Mouse (Mus musculus): Measurements from ENCODE around the gene Colec11. TPM values are rescaled to one million over a fixed set of nuclear protein-coding genes. Genes with fewer than 3 reads are reported as not detected.

The Colec11 gene
- polyA plus RNA-seq, 1 experiment from 2014 or later = 0.78 TPM

DNA sequence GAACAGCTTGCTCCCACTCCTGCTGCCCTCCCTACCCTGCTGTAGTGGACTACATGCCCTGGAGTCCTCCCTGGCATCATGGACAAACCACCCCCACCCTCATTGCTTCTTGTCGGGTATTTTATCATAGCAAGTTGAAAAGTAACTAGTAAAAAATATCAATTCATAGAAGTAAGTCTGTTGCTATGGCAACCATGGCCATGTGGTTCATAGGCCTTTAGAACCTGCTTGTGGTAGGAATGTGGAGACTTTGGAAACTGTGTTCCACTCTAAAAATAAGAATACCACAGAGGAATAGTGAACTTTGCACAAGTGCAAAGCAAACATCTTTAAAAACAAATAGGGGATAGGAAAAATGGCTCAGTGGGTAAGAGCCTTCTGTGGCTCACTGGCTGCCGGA is 50.9 kb downstream of the Colec11 start:
- no peaks in the 10 kb centered on the region for H3K4me1 ChIP-seq (ENCODE audit: control insufficient read depth, insufficient read depth, low read length)
- no peaks in the 10 kb centered on the region for H3K9me3 ChIP-seq (ENCODE audit: control insufficient read depth, low read length)
- DNase-seq (ENCODE audit: low spot score) (no peak), ATAC-seq (ENCODE audit: low read depth) (no peak)
- H3K27ac ChIP-seq (replicated peaks; ENCODE audit: low read depth, low read length) = no peak overlapping the region
- H3K4me2 ChIP-seq (ENCODE audit: low read depth, low read length) = no peak overlapping the region
- H3K4me3 ChIP-seq (ENCODE audit: low read depth, low read length) = no peak overlapping the region
- no peaks in the 10 kb centered on the region for H3K36me3 ChIP-seq (ENCODE audit: control insufficient read depth, insufficient read depth, low read length)
- 81% methylated on average over 2 of the region's 2 CpGs for WGBS
- no peak overlapping the region for H3K9ac ChIP-seq (ENCODE audit: low read depth, low read length)
- H3K27me3 ChIP-seq (replicated peaks; ENCODE audit: control insufficient read depth, insufficient read depth, low read length) = no peaks in the 10 kb centered on the region

DNA sequence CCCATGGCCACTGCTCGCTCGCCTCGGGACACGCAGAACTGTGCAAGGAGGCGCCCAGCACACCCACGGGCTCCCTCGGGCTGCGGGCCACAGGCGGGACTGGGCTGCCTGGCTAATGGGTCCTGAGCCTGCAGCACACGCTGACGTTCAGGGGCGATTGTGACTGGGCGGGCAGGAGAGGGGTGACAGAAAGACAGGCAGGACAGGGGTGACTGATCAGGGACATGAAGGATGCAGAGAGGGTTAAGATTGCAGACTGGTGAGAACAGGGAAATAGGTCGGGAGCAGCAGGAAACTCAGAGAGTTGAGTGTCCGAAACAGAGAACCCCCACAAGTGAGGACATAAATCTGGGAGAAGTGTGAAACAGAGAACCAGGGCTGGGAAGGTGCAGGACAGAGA is 70.9 kb downstream of the Colec11 start, which contains the start of gene Dcdc2c:
Gene Dcdc2c, minus strand, starts transcription at position 101 of the 400 bp plus-strand sequence.
- Histone ChIP-seq H3K36me3 (ENCODE audit: control insufficient read depth, insufficient read depth, low read length) (no peaks in the 10 kb centered on the region), H3K27me3 (replicated peaks; ENCODE audit: control insufficient read depth, insufficient read depth, low read length) (no peaks in the 10 kb centered on the region), H3K9me3 (ENCODE audit: control insufficient read depth, low read length) (no peaks in the 10 kb centered on the region), H3K27ac (replicated peaks; ENCODE audit: low read depth, low read length) (no peak within 1 kb of the TSS), H3K4me2 (ENCODE audit: low read depth, low read length) (no peak within 1 kb of the TSS), H3K4me3 (ENCODE audit: low read depth, low read length) (no peak within 1 kb of the TSS), H3K9ac (ENCODE audit: low read depth, low read length) (no peak within 1 kb of the TSS), H3K4me1 (ENCODE audit: control insufficient read depth, insufficient read depth, low read length) (peaks cover 5% of the 10 kb centered on the region; the same call in 1 of the 2 replicates)
- DNase-seq (ENCODE audit: low spot score) (no peak), ATAC-seq (ENCODE audit: low read depth) (no peak)
- 78% methylated on average over 15 of the region's 15 CpGs for WGBS

DNA sequence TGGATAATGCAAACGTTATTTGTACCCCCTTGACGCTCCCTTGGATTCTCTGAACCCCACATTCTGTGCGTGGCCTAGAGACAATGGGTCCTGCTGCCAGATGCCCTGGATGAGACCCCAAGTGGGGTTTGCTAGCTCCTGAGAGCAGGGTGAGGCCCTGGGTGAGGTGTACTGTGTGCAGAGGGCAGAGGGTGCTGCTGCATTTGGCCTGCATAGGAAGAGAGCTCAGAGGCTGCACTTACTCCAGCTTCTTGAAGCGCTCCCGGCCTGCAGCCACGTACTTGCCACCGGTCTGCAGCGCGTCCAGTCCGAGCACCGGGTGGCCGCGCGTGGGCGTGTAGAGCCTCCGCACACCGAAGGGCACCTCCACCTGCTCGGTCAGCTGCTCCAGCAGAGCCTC is 71.4 kb downstream of the Colec11 start:
- WGBS = 82% methylated on average over 11 of the region's 18 CpGs
- Histone ChIP-seq H3K9me3 (ENCODE audit: control insufficient read depth, low read length) (no peaks in the 10 kb centered on the region), H3K36me3 (ENCODE audit: control insufficient read depth, insufficient read depth, low read length) (no peaks in the 10 kb centered on the region), H3K9ac (ENCODE audit: low read depth, low read length) (no peak overlapping the region), H3K27ac (replicated peaks; ENCODE audit: low read depth, low read length) (no peak overlapping the region), H3K4me2 (ENCODE audit: low read depth, low read length) (no peak overlapping the region), H3K4me3 (ENCODE audit: low read depth, low read length) (no peak overlapping the region), H3K27me3 (replicated peaks; ENCODE audit: control insufficient read depth, insufficient read depth, low read length) (no peaks in the 10 kb centered on the region), H3K4me1 (ENCODE audit: control insufficient read depth, insufficient read depth, low read length) (peaks cover 5% of the 10 kb centered on the region; the same call in 1 of the 2 replicates)
- DNase-seq (ENCODE audit: low spot score) = no peak
- ATAC-seq (ENCODE audit: low read depth) = no peak

DNA sequence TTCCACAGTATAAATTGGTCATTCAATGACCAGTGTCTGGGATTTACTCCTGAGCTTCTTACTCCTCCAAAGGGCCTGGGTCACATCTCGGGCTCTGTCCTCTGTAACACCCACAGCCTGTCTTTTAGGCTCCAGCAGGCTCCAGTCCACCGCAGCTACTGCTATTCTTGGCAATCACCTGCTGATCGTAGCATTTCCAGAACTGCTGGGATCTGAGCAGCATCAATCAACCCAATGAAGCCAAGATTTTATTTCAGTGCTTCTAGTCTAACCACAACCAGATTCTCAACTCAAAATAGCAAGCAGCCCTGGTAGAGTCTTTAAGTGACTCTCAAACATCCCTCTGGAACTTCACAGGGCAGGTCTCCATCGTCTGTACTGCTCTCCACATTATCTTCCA is 74.3 kb downstream of the Colec11 start:
- WGBS = 41% methylated on average over 4 of the region's 4 CpGs
- Histone ChIP-seq H3K9ac (ENCODE audit: low read depth, low read length) (no peak overlapping the region), H3K27ac (replicated peaks; ENCODE audit: low read depth, low read length) (no peak overlapping the region)

More for the DNA sequence above, 74.3 kb downstream of the Colec11 start:
- no peaks in the 10 kb centered on the region for H3K27me3 ChIP-seq (replicated peaks; ENCODE audit: control insufficient read depth, insufficient read depth, low read length)
- H3K4me3 ChIP-seq (ENCODE audit: low read depth, low read length) = no peak overlapping the region
- no peak for ATAC-seq (ENCODE audit: low read depth)
- no peak overlapping the region for H3K4me2 ChIP-seq (ENCODE audit: low read depth, low read length)
- no peaks in the 10 kb centered on the region for H3K9me3 ChIP-seq (ENCODE audit: control insufficient read depth, low read length)
- no peaks in the 10 kb centered on the region for H3K36me3 ChIP-seq (ENCODE audit: control insufficient read depth, insufficient read depth, low read length)
- DNase-seq (ENCODE audit: low spot score) = peak; percentile 29
- H3K4me1 ChIP-seq (ENCODE audit: control insufficient read depth, insufficient read depth, low read length) = peaks cover 5% of the 10 kb centered on the region; the same call in 1 of the 2 replicates

Other genes starting within 250 kb of the Colec11 start
- gene Dcdc2c, start 71.0 kb downstream of the Colec11 start, polyA plus RNA-seq (2014; fragmentation: Nextera tagmentation; extraction: Ambion mirVana) = 0.18 and 0.32 TPM in 2 replicates
- gene Allc, start 40.9 kb downstream of the Colec11 start, polyA plus RNA-seq (2014; fragmentation: Nextera tagmentation; extraction: Ambion mirVana) = not detected in 2 replicates
- 941 and 979 TPM in 2 replicates for gene Rps7, start 12.6 kb upstream of the Colec11 start, polyA plus RNA-seq (2014; fragmentation: Nextera tagmentation; extraction: Ambion mirVana)
- 24.0 and 24.2 TPM in 2 replicates for gene Rnaseh1, start 26.2 kb upstream of the Colec11 start, polyA plus RNA-seq (2014; fragmentation: Nextera tagmentation; extraction: Ambion mirVana)
- gene Adi1, start 51.9 kb upstream of the Colec11 start, polyA plus RNA-seq (2014; fragmentation: Nextera tagmentation; extraction: Ambion mirVana) = 57.5 and 60.8 TPM in 2 replicates
- 32.9 and 38.0 TPM in 2 replicates for gene Trappc12, start 127.1 kb upstream of the Colec11 start, polyA plus RNA-seq (2014; fragmentation: Nextera tagmentation; extraction: Ambion mirVana)
- gene Eipr1, start 128.4 kb upstream of the Colec11 start, polyA plus RNA-seq (2014; fragmentation: Nextera tagmentation; extraction: Ambion mirVana) = 28.2 and 29.0 TPM in 2 replicates

Data from embryonic facial prominence, embryonic 14.5 days (tissue).